Mouse (Mus musculus): Measurements from ENCODE around the gene Hrasls.

Hrasls gene

GRCm38 (mm10) chr16:29209605-29210411 lies at the start of gene Hrasls:
Gene Hrasls, plus strand, starts transcription at chr16:29209695.
- no peak for DNase-seq (ENCODE audit: low spot score)

GRCm38 (mm10) chr16:29162271-29162670 lies 47.2 kb upstream of the Hrasls start:
- no peak for DNase-seq (ENCODE audit: low spot score)

- DNase-seq (ENCODE audit: low spot score) = no peak
Observed at GRCm38 (mm10) chr16:29167051-29167450, 42.4 kb upstream of the Hrasls start.

GRCm38 (mm10) chr16:29171741-29172140 lies 37.8 kb upstream of the Hrasls start:
- no peak for DNase-seq (ENCODE audit: low spot score)

GRCm38 (mm10) chr16:29173201-29173600 lies 36.3 kb upstream of the Hrasls start:
- DNase-seq (ENCODE audit: low spot score) = no peak

GRCm38 (mm10) chr16:29174831-29175350 lies 34.6 kb upstream of the Hrasls start:
- DNase-seq (ENCODE audit: low spot score) = no peak

- no peak for DNase-seq (ENCODE audit: low spot score)
Observed at GRCm38 (mm10) chr16:29192911-29193310, 16.6 kb upstream of the Hrasls start.

- DNase-seq (ENCODE audit: low spot score) = no peak
Observed at GRCm38 (mm10) chr16:29193981-29194380, 15.5 kb upstream of the Hrasls start.

- DNase-seq (ENCODE audit: low spot score) = no peak
Observed at GRCm38 (mm10) chr16:29195156-29195555, 14.3 kb upstream of the Hrasls start.

GRCm38 (mm10) chr16:29198461-29198860 lies 11.0 kb upstream of the Hrasls start:
- DNase-seq (ENCODE audit: low spot score) = no peak

GRCm38 (mm10) chr16:29201146-29201545 lies 8.3 kb upstream of the Hrasls start:
- no peak for DNase-seq (ENCODE audit: low spot score)

GRCm38 (mm10) chr16:29204875-29205274 lies 4.6 kb upstream of the Hrasls start:
- no peak for DNase-seq (ENCODE audit: low spot score)

- no peak for DNase-seq (ENCODE audit: low spot score)
Observed at GRCm38 (mm10) chr16:29205581-29205980, 3.9 kb upstream of the Hrasls start.

GRCm38 (mm10) chr16:29208841-29209240 lies 654 bp upstream of the Hrasls start:
- no peak for DNase-seq (ENCODE audit: low spot score)

- DNase-seq (ENCODE audit: low spot score) = no peak
Observed at GRCm38 (mm10) chr16:29216395-29217295, 7.2 kb downstream of the Hrasls start.

GRCm38 (mm10) chr16:29235951-29236350 lies 26.5 kb downstream of the Hrasls start:
- no peak for DNase-seq (ENCODE audit: low spot score)

- no peak for DNase-seq (ENCODE audit: low spot score)
Observed at GRCm38 (mm10) chr16:29254325-29254724, 44.8 kb downstream of the Hrasls start.
